Mouse (Mus musculus) forebrain, postnatal 0 days (tissue): ENCODE results near the gene Krtcap2. TPM values are rescaled to one million over a fixed set of nuclear protein-coding genes. Genes with fewer than 3 reads are reported as not detected.

Source experiments
- ATAC-seq: fragments of 200-750 bp; cut with Nextera tagmentation; 2 replicates; pipeline ENCODE4 v1.8.0; 2017; ENCODE audit warnings: mild to moderate bottlenecking, moderate library complexity
- DNase-seq: peaks from one replicate; pipeline ENCODE4 v3.0.0-alpha.2; 2015
- H3K27ac ChIP-seq: fragments of 300-500 bp; sonication (generic); 2 replicates; pipeline ENCODE4 v1.5.1; 2014; ENCODE audit warnings: low read depth, mild to moderate bottlenecking, antibody characterized with exemption, low read length, moderate library complexity, mixed read lengths
- H3K27me3 ChIP-seq: fragments of 300-500 bp; sonication (generic); 2 replicates; pipeline ENCODE4 v1.6.1; 2014; ENCODE audit warnings: mild to moderate bottlenecking, low read length, mixed read lengths; ENCODE audit not compliant: insufficient read depth
- H3K36me3 ChIP-seq: fragments of 300-500 bp; sonication (generic); 2 replicates; pipeline ENCODE4 v1.6.1; 2014; ENCODE audit warnings: mild to moderate bottlenecking, moderate library complexity; ENCODE audit not compliant: insufficient read depth
- H3K4me1 ChIP-seq: fragments of 300-500 bp; sonication (generic); 2 replicates; pipeline ENCODE4 v1.6.1; 2014; ENCODE audit warnings: antibody characterized with exemption; ENCODE audit not compliant: insufficient read depth
- H3K4me2 ChIP-seq: fragments of 300-500 bp; sonication (generic); 2 replicates; pipeline ENCODE4 v1.6.1; 2014; ENCODE audit warnings: low read depth, mild to moderate bottlenecking, moderate library complexity
- H3K4me3 ChIP-seq: fragments of 300-500 bp; sonication (generic); 2 replicates; pipeline ENCODE4 v1.5.1; 2014; ENCODE audit warnings: low read depth, low read length, mixed read lengths
- H3K9ac ChIP-seq: fragments of 300-500 bp; sonication (generic); 2 replicates; pipeline ENCODE4 v1.6.1; 2014; ENCODE audit warnings: mild to moderate bottlenecking
- H3K9me3 ChIP-seq: fragments of 300-500 bp; sonication (generic); 2 replicates; pipeline ENCODE4 v1.6.1; 2016; ENCODE audit warnings: low read length
- CTCF ChIP-seq: sonication (generic); IDR thresholded peaks from 2 replicates; pipeline ENCODE4 v1.5.1; 2016; ENCODE audit warnings: antibody characterized with exemption, control low read depth, low read depth
- WGBS: fragments of 180-500 bp; shearing (Covaris S2); extraction: QIAGEN DNeasy Blood & Tissue Kit; methylation state at CpG from one replicate; pipeline ENCODE4 v1.1.7; 2014; 5-methylcytosine and 5-hydroxymethylcytosine counted together
- polyA plus RNA-seq: library from polyadenylated mRNA; unstranded; fragments of >200 nt; fragmentation: Nextera tagmentation; extraction: Ambion mirVana; gene quantifications from 2 replicates; pipeline ENCODE4 v1.2.1, GENCODE M21; 2015
- total RNA-seq: library from RNA; depleted of rRNA; stranded (reverse); fragments of >200 nt; gene quantifications from 2 replicates; pipeline ENCODE4 v1.2.3, GENCODE M21; 2014

The Krtcap2 gene
- total and polyA plus RNA-seq, 2 experiments from 2014 or later: 67.0 to 221 TPM

DNA sequence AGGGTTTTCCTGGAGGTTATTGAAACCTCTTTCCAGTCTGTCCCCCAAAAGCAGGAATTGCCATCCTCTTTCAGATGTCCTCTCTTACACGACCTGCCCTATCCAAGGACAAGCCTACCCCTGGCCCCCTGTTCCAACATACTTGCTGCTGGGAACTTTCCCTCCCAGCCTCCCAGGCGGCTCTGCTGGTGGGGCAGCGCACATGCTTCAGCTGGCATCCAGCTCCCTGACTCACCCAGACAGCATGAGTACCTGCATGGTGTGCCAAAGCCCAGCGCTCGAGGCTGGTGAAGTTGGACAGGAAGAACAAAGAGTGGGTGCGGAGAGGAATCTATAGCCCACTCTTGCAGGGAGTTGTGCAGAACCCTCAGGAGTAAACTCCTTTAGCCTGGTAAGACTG lies 25.1 kb downstream of the Krtcap2 start:
- H3K9ac ChIP-seq: peak overlapping the region; percentile 70; the same call in 1 of the 2 replicates
- no peak for TF ChIP-seq CTCF
- WGBS: 43% methylated on average over 6 of the region's 6 CpGs
- H3K4me3 ChIP-seq: peak overlapping the region; percentile 56; the same call in 1 of the 2 replicates
- DNase-seq (peak; percentile 33), ATAC-seq (no peak)
- no peaks in the 10 kb centered on the region for H3K9me3 ChIP-seq
- peaks cover 22% of the 10 kb centered on the region for H3K4me1 ChIP-seq
- no peaks in the 10 kb centered on the region for H3K27me3 ChIP-seq
- H3K4me2 ChIP-seq: peak overlapping the region; percentile 86
- H3K27ac ChIP-seq: peak overlapping the region; percentile 74; the same call in 1 of the 2 replicates
- H3K36me3 ChIP-seq: no peaks in the 10 kb centered on the region

DNA sequence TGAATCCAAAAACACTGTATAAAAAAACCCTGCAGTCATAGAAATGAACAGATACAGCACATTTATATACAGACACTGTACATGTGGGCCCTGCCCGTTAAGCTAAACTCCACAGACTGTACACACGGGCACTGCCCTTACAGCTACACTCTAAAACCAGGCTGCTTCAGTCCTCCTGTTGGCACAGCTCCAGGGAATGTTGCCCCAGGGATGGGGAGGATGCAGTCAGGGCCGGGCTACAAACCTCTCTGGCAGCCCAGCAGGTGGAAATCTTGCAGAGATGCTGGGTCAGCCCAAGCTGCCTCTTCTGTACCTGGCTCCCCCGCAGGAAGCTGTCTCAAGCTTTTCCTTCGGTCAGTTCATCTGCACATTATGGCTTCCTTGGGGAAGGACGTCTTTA lies 26.0 kb downstream of the Krtcap2 start:
- H3K36me3 ChIP-seq: no peaks in the 10 kb centered on the region
- H3K9me3 ChIP-seq: no peaks in the 10 kb centered on the region
- WGBS: 54% methylated on average over 6 of the region's 6 CpGs
- no peaks in the 10 kb centered on the region for H3K27me3 ChIP-seq
- H3K27ac ChIP-seq: no peak overlapping the region
- H3K4me3 ChIP-seq: no peak overlapping the region
- no peak overlapping the region for H3K4me2 ChIP-seq
- no peak for ATAC-seq
- no peak for TF ChIP-seq CTCF
- H3K4me1 ChIP-seq: peaks cover 19% of the 10 kb centered on the region
- DNase-seq: no peak
- H3K9ac ChIP-seq: no peak overlapping the region

DNA sequence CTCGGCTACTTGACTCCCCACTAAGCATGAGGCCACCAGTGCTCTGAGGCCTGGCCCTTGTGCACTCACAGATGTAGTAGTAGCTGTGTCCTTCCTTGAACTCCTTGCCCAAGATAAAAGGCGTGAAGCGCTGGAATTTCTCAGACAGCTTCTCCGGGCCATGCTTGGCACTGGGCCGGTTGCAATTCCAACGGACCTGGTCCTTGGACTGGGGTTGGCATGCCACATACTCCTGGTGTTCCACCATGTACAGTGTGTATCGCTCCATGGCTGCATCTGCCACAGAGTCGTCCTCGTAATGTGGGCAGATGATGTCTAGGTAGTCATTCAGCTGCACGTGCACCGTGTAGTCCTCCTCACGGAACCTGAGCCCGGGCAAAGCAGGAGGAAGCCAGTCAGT lies 30.3 kb downstream of the Krtcap2 start:
- no peak for ATAC-seq
- Histone ChIP-seq H3K27ac (no peak overlapping the region), H3K27me3 (no peaks in the 10 kb centered on the region), H3K4me1 (0 out of 2 replicates have a peak, but pooled peaks cover 8% of the 10 kb centered on the region), H3K36me3 (no peaks in the 10 kb centered on the region), H3K9me3 (no peaks in the 10 kb centered on the region), H3K9ac (no peak overlapping the region), H3K4me2 (no peak overlapping the region), H3K4me3 (no peak overlapping the region)
- TF ChIP-seq CTCF: no peak
- no peak for DNase-seq
- 94% methylated on average over 13 of the region's 13 CpGs for WGBS

GRCm38 (mm10) chr3:89277281-89278021 lies 31.7 kb downstream of the Krtcap2 start:
- no peak overlapping the region for H3K9ac ChIP-seq
- H3K4me3 ChIP-seq: no peak overlapping the region
- H3K27me3 ChIP-seq: no peaks in the 10 kb centered on the region
- WGBS: 56% methylated on average over 14 of the region's 14 CpGs
- ATAC-seq (no peak), DNase-seq (no peak)
- no peak overlapping the region for H3K4me2 ChIP-seq
- no peak for TF ChIP-seq CTCF
- no peaks in the 10 kb centered on the region for H3K9me3 ChIP-seq
- no peaks in the 10 kb centered on the region for H3K36me3 ChIP-seq
- no peak overlapping the region for H3K27ac ChIP-seq
- 0 out of 2 replicates have a peak, but pooled peaks cover 9% of the 10 kb centered on the region for H3K4me1 ChIP-seq

- H3K4me3 ChIP-seq: no peak overlapping the region
- H3K9me3 ChIP-seq: no peaks in the 10 kb centered on the region
- H3K27ac ChIP-seq: no peak overlapping the region
- H3K36me3 ChIP-seq: no peaks in the 10 kb centered on the region
- H3K4me1 ChIP-seq: 0 out of 2 replicates have a peak, but pooled peaks cover 9% of the 10 kb centered on the region
- TF ChIP-seq CTCF: no peak
- no peak for DNase-seq
- no peak overlapping the region for H3K9ac ChIP-seq
- 86% methylated on average over 7 of the region's 7 CpGs for WGBS
- H3K4me2 ChIP-seq: peak overlapping the region; percentile 91
- no peak for ATAC-seq
- H3K27me3 ChIP-seq: no peaks in the 10 kb centered on the region
These were observed 32.3 kb downstream of the Krtcap2 start for GRCm38 (mm10) chr3:89278107-89278506.

- Histone ChIP-seq H3K36me3 (no peaks in the 10 kb centered on the region), H3K9ac (no peak overlapping the region), H3K27ac (no peak overlapping the region), H3K27me3 (no peaks in the 10 kb centered on the region), H3K4me3 (peak overlapping the region; percentile 49), H3K4me2 (peak overlapping the region; percentile 91), H3K9me3 (no peaks in the 10 kb centered on the region), H3K4me1 (0 out of 2 replicates have a peak, but pooled peaks cover 9% of the 10 kb centered on the region)
- 37% methylated on average over 8 of the region's 8 CpGs for WGBS
- no peak for TF ChIP-seq CTCF
- DNase-seq (no peak), ATAC-seq (no peak)
These were observed 32.9 kb downstream of the Krtcap2 start for GRCm38 (mm10) chr3:89278643-89279042.

DNA sequence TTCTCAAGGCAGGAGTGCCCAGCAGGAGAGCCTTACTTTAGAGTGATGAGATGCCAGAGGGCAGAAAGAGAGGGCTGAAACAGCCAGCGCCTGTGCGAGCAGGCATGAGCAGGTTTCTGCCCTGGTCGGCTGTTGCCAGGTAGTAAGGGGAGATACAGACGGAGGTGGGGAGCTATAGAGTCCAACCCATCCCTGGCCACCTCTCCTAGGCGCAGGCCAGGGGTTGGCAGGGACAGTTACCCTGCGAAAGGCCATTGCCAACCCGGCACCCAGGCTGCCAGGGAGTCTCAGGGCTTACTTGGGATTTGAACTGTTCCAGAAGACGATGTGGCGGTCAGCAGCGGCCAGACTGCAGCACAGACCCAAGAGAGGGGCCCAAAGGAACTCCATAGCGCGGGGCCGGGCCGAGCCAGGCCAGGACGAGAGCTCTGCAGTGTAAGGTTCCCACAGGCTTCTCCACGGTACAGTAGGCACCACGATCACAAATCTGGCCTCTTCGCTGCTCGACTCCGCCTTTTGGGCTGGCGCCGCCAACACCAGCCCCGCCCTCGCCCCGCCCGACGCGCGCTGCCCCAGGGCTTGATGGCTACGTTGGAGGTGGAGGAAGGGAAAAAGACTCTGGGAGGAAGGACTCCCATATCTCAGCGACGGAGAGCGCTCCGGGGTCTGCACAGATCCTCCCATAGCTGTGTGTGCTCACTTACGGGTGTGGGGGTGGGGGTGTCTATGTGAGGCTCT lies 33.6 kb downstream of the Krtcap2 start:
- Histone ChIP-seq H3K27me3 (no peaks in the 10 kb centered on the region), H3K27ac (peak overlapping the region; percentile 57), H3K4me3 (peak overlapping the region; percentile 49), H3K36me3 (no peaks in the 10 kb centered on the region), H3K4me2 (peak overlapping the region; percentile 91), H3K9me3 (no peaks in the 10 kb centered on the region), H3K9ac (peak overlapping the region; percentile 59), H3K4me1 (0 out of 2 replicates have a peak, but pooled peaks cover 9% of the 10 kb centered on the region)
- no peak for TF ChIP-seq CTCF
- WGBS: 2% methylated on average over 35 of the region's 35 CpGs
- DNase-seq (peak; percentile 79), ATAC-seq (peak; percentile 79)
